13 mouse cellular contexts compared by ENCODE assay signal in the genomic region with DNA sequence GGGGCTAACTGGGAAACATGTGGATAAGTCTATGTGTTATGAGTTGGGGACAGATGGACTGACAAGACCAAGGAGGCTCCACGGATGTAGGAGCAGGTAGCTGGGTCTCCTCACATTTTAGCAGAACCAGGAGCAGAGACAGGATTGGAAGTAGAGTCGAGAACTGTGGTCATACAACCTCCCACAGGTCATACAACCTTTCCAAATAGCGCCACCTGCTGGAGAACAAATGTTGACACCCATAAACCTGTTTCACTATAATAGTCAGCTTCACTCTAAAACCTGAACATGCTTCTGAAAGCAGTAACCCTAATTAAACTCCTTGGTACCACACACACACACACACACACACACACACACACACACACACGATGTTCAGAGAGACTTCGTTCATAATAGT. TPM values are rescaled to one million over a fixed set of nuclear protein-coding genes. Genes with fewer than 3 reads are reported as not detected.
A peak's percentile ranks its signal among the peaks of the same experiment; 100 is the strongest.
DNase-seq lines count a peak whose midpoint lies in the region; ATAC-seq and TF ChIP-seq lines count a peak whose summit lies in the region.
"Had no signal": no experiment of that assay in that cellular context is flagged by ENCODE, and none has a peak within 500 bp of the region (broad histone marks: within the 10 kb centered on the region; RNA-seq: fewer than 3 reads in every experiment).

No protein-coding gene starts in this region.

- no peaks in the 10 kb centered on the region for H3K4me1 ChIP-seq in midbrain, postnatal 0 days (ENCODE audit: insufficient read depth, low read length)
- H3K4me1 ChIP-seq in midbrain, embryonic 14.5 days (ENCODE audit: control insufficient read depth, insufficient read depth, low read length) = no peaks in the 10 kb centered on the region
- H3K4me1 ChIP-seq in stomach, postnatal 0 days (replicated peaks; ENCODE audit: control insufficient read depth, insufficient read depth) = no peaks in the 10 kb centered on the region
- H3K4me1 ChIP-seq in hindbrain, embryonic 11.5 days (replicated peaks; ENCODE audit: control insufficient read depth, insufficient read depth, low read length) = no peaks in the 10 kb centered on the region
- H3K4me1 ChIP-seq: embryonic facial prominence, embryonic 12.5 days; lung, embryonic 15.5 days had no signal

- ATAC-seq in midbrain, postnatal 0 days (ENCODE audit: low FRiP score) = no peak
- ATAC-seq in midbrain, embryonic 14.5 days (ENCODE audit: low FRiP score, low TSS enrichment) = no peak
- ATAC-seq in stomach, postnatal 0 days (ENCODE audit: low FRiP score, low TSS enrichment) = no peak
- ATAC-seq in hindbrain, embryonic 11.5 days (ENCODE audit: low FRiP score) = no peak

- no peaks in the 10 kb centered on the region for H3K9me3 ChIP-seq in midbrain, postnatal 0 days (ENCODE audit: low read length)
- no peaks in the 10 kb centered on the region for H3K9me3 ChIP-seq in midbrain, embryonic 14.5 days (ENCODE audit: control insufficient read depth, low read length)
- no peaks in the 10 kb centered on the region for H3K9me3 ChIP-seq in stomach, postnatal 0 days (ENCODE audit: control insufficient read depth, low read length)
- H3K9me3 ChIP-seq in hindbrain, embryonic 11.5 days (ENCODE audit: control insufficient read depth, low read length) = no peaks in the 10 kb centered on the region
- H3K9me3 ChIP-seq: embryonic facial prominence, embryonic 12.5 days; G1E; lung, embryonic 15.5 days had no signal

- 52% methylated on average over 5 of the region's 5 CpGs for WGBS in midbrain, postnatal 0 days
- WGBS in midbrain, embryonic 14.5 days = 59% methylated on average over 5 of the region's 5 CpGs
- 54% methylated on average over 5 of the region's 5 CpGs for WGBS in stomach, postnatal 0 days
- 55% methylated on average over 5 of the region's 5 CpGs for WGBS in hindbrain, embryonic 11.5 days

- TF ChIP-seq EP300 in stomach, postnatal 0 days (optimal IDR thresholded peaks at IDR 0.05) = no peak

- H3K36me3 ChIP-seq in midbrain, postnatal 0 days (ENCODE audit: insufficient read depth, low read length) = no peaks in the 10 kb centered on the region
- no peaks in the 10 kb centered on the region for H3K36me3 ChIP-seq in midbrain, embryonic 14.5 days (ENCODE audit: control insufficient read depth, insufficient read depth, low read length)
- H3K36me3 ChIP-seq in stomach, postnatal 0 days (ENCODE audit: control insufficient read depth, insufficient read depth, low read length) = no peaks in the 10 kb centered on the region
- H3K36me3 ChIP-seq in hindbrain, embryonic 11.5 days (ENCODE audit: control insufficient read depth, insufficient read depth, low read length) = no peaks in the 10 kb centered on the region
- H3K36me3 ChIP-seq: embryonic facial prominence, embryonic 12.5 days; G1E; lung, embryonic 15.5 days had no signal

- H3K4me2 ChIP-seq in midbrain, postnatal 0 days (ENCODE audit: low read depth, low read length, poor library complexity, severe bottlenecking) = no peak overlapping the region
- H3K4me2 ChIP-seq in midbrain, embryonic 14.5 days (ENCODE audit: low read length) = no peak overlapping the region
- no peak overlapping the region for H3K4me2 ChIP-seq in stomach, postnatal 0 days (replicated peaks; ENCODE audit: low read depth)
- no peak overlapping the region for H3K4me2 ChIP-seq in hindbrain, embryonic 11.5 days (replicated peaks; ENCODE audit: low read depth, low read length)
- H3K4me2 ChIP-seq: embryonic facial prominence, embryonic 12.5 days; lung, embryonic 15.5 days had no signal

- DNase-seq in embryo, embryonic 10.5 days (ENCODE audit: low spot score) = peak; percentile 28
- DNase-seq in embryo, embryonic 9.5 days (ENCODE audit: extremely low spot score) = no peak
- no peak for DNase-seq in midbrain, postnatal 0 days (ENCODE audit: low spot score)
- no peak for DNase-seq in midbrain, embryonic 14.5 days
- DNase-seq in brain, embryonic 14.5 days (ENCODE audit: low read depth) = peak; percentile 15
- no peak for DNase-seq in stomach, postnatal 0 days (ENCODE audit: low spot score)
- no peak for DNase-seq in kidney, adult 8-10 months
- no peak for DNase-seq in hindbrain, embryonic 11.5 days (ENCODE audit: low spot score)
- DNase-seq: kidney, adult 9 months; right cerebral cortex, adult 18-20 months had no signal

- no peaks in the 10 kb centered on the region for H3K27me3 ChIP-seq in midbrain, postnatal 0 days (ENCODE audit: insufficient read depth, low read length)
- no peaks in the 10 kb centered on the region for H3K27me3 ChIP-seq in midbrain, embryonic 14.5 days (ENCODE audit: control insufficient read depth, insufficient read depth, low read length)
- no peaks in the 10 kb centered on the region for H3K27me3 ChIP-seq in stomach, postnatal 0 days (ENCODE audit: control insufficient read depth, insufficient read depth, low read length)
- H3K27me3 ChIP-seq in hindbrain, embryonic 11.5 days (ENCODE audit: control insufficient read depth, insufficient read depth, low read length) = no peaks in the 10 kb centered on the region
- H3K27me3 ChIP-seq: embryonic facial prominence, embryonic 12.5 days; lung, embryonic 15.5 days had no signal

- H3K27ac ChIP-seq in midbrain, postnatal 0 days (ENCODE audit: low read depth, low read length) = no peak overlapping the region
- no peak overlapping the region for H3K27ac ChIP-seq in midbrain, embryonic 14.5 days (replicated peaks; ENCODE audit: low read depth, low read length)
- no peak overlapping the region for H3K27ac ChIP-seq in stomach, postnatal 0 days (replicated peaks)
- no peak overlapping the region for H3K27ac ChIP-seq in hindbrain, embryonic 11.5 days (ENCODE audit: low read depth, low read length)
- H3K27ac ChIP-seq: embryonic facial prominence, embryonic 12.5 days; lung, embryonic 15.5 days had no signal

- no peak overlapping the region for H3K4me3 ChIP-seq in midbrain, postnatal 0 days (ENCODE audit: low read depth, low read length)
- no peak overlapping the region for H3K4me3 ChIP-seq in midbrain, embryonic 14.5 days (replicated peaks; ENCODE audit: low read depth, low read length)
- no peak overlapping the region for H3K4me3 ChIP-seq in stomach, postnatal 0 days (ENCODE audit: low read depth, low read length)
- no peak overlapping the region for H3K4me3 ChIP-seq in hindbrain, embryonic 11.5 days (ENCODE audit: low read depth, low read length)
- H3K4me3 ChIP-seq: embryonic facial prominence, embryonic 12.5 days; lung, embryonic 15.5 days had no signal

- peak; percentile 48 for TF ChIP-seq CTCF in midbrain, postnatal 0 days (IDR thresholded peaks at IDR 0.05)
- peak; percentile 4; the same call in 1 of the 2 replicates for TF ChIP-seq CTCF in brain, embryonic 14.5 days (IDR thresholded peaks at IDR 0.05; ENCODE audit: borderline replicate concordance, extremely low read depth, insufficient read depth, insufficient read length)
- TF ChIP-seq CTCF in stomach, postnatal 0 days (IDR thresholded peaks at IDR 0.05; ENCODE audit: low read depth) = peak; percentile 56

- TF ChIP-seq POLR2A in brain, embryonic 14.5 days (IDR thresholded peaks at IDR 0.05; ENCODE audit: borderline replicate concordance, extremely low read depth, insufficient read depth, insufficient read length, poor library complexity, severe bottlenecking) = no peak

- H3K9ac ChIP-seq in midbrain, postnatal 0 days (replicated peaks; ENCODE audit: low read length, poor library complexity, severe bottlenecking) = no peak overlapping the region
- no peak overlapping the region for H3K9ac ChIP-seq in midbrain, embryonic 14.5 days (replicated peaks; ENCODE audit: low read length)
- no peak overlapping the region for H3K9ac ChIP-seq in stomach, postnatal 0 days (ENCODE audit: low read length)
- no peak overlapping the region for H3K9ac ChIP-seq in hindbrain, embryonic 11.5 days (ENCODE audit: low read depth, low read length)
- H3K9ac ChIP-seq: embryonic facial prominence, embryonic 12.5 days; lung, embryonic 15.5 days had no signal

RNA-seq across cellular contexts. Expression of gene Foxk1, which starts 50.7 kb away (rescaled TPM):
- total RNA-seq in midbrain, postnatal 0 days (2014; rRNA removed) = 28.0 and 30.0 TPM in 2 replicates
- polyA plus RNA-seq in midbrain, postnatal 0 days (2015; fragmentation: Nextera tagmentation; extraction: Ambion mirVana) = 4.9 and 7.1 TPM in 2 replicates
- polyA plus RNA-seq in midbrain, embryonic 14.5 days (2014; fragmentation: Nextera tagmentation; extraction: Ambion mirVana) = 4.2 and 4.6 TPM in 2 replicates
- polyA plus RNA-seq in brain, embryonic 14.5 days (2012; rRNA removed) = 12.5 and 22.1 TPM in 2 replicates
- 3.5 and 3.8 TPM in 2 replicates for polyA plus RNA-seq in stomach, postnatal 0 days (2015; fragmentation: Nextera tagmentation; extraction: Ambion mirVana)
- 4.0 and 4.1 TPM in 2 replicates for polyA plus RNA-seq in hindbrain, embryonic 11.5 days (2014; fragmentation: Nextera tagmentation; extraction: Ambion mirVana)

Comparison
In these comparisons a context has a peak if more than half of its experiments do, and no peak if none do; other contexts are left out.
1. DNase-seq: peak in embryo, embryonic 10.5 days (single experiment) and brain, embryonic 14.5 days (single experiment); none in embryo, embryonic 9.5 days (single experiment), midbrain, postnatal 0 days (single experiment), midbrain, embryonic 14.5 days (single experiment), stomach, postnatal 0 days (single experiment), kidney, adult 8-10 months (0 of 2) and hindbrain, embryonic 11.5 days (single experiment).
2. CTCF ChIP-seq: peak in every context shown above with its lines; median percentile 56 in stomach, postnatal 0 days; 48 in midbrain, postnatal 0 days; 4 in brain, embryonic 14.5 days.